Mouse (Mus musculus) limb, embryonic 15.5 days (tissue): Measurements from ENCODE around the gene Naa50. TPM values are rescaled to one million over a fixed set of nuclear protein-coding genes. Genes with fewer than 3 reads are reported as not detected.

ENCODE experiments used
- ATAC-seq: fragments of 200-750 bp; cut with Nextera tagmentation; 2 replicates; pipeline ENCODE4 v1.8.0; 2017; ENCODE audit warnings: low read depth, moderate TSS enrichment; ENCODE audit not compliant: insufficient number of reproducible peaks, low FRiP score, low TSS enrichment
- H3K27ac ChIP-seq: fragments of 300-500 bp; sonication (generic); 2 replicates; pipeline ENCODE4 v1.5.1; 2015; ENCODE audit warnings: moderate library complexity, mild to moderate bottlenecking, inconsistent platforms
- H3K27me3 ChIP-seq: fragments of 300-500 bp; sonication (generic); 2 replicates; pipeline ENCODE4 v1.6.1; 2015; ENCODE audit warnings: inconsistent platforms
- H3K36me3 ChIP-seq: fragments of 300-500 bp; sonication (generic); 2 replicates; pipeline ENCODE4 v1.6.1; 2015; ENCODE audit warnings: inconsistent platforms
- H3K4me1 ChIP-seq: fragments of 300-500 bp; sonication (generic); 2 replicates; pipeline ENCODE4 v1.6.1; 2015; ENCODE audit warnings: inconsistent platforms
- H3K4me2 ChIP-seq: fragments of 300-500 bp; sonication (generic); 2 replicates; pipeline ENCODE4 v1.6.1; 2015; ENCODE audit warnings: mild to moderate bottlenecking, inconsistent platforms
- H3K4me3 ChIP-seq: fragments of 300-500 bp; sonication (generic); 2 replicates; pipeline ENCODE4 v1.5.1; 2015; ENCODE audit warnings: mild to moderate bottlenecking, inconsistent platforms
- H3K9ac ChIP-seq: fragments of 300-500 bp; sonication (generic); 2 replicates; pipeline ENCODE4 v1.6.1; 2015; ENCODE audit warnings: inconsistent platforms
- H3K9me3 ChIP-seq: fragments of 300-500 bp; sonication (generic); 2 replicates; pipeline ENCODE4 v1.6.1; 2016; ENCODE audit warnings: inconsistent platforms
- WGBS: fragments of 180-500 bp; shearing (Covaris S2); methylation state at CpG from one replicate; pipeline ENCODE4 v1.1.7; 2015; 5-methylcytosine and 5-hydroxymethylcytosine counted together
- polyA plus RNA-seq: library from polyadenylated mRNA; unstranded; fragments of >200 nt; fragmentation: Nextera tagmentation; extraction: Ambion mirVana; gene quantifications from 2 replicates; pipeline ENCODE4 v1.2.1, GENCODE M21; 2015

Naa50 gene
- polyA plus RNA-seq, 1 experiment from 2014 or later, result 115 TPM

DNA sequence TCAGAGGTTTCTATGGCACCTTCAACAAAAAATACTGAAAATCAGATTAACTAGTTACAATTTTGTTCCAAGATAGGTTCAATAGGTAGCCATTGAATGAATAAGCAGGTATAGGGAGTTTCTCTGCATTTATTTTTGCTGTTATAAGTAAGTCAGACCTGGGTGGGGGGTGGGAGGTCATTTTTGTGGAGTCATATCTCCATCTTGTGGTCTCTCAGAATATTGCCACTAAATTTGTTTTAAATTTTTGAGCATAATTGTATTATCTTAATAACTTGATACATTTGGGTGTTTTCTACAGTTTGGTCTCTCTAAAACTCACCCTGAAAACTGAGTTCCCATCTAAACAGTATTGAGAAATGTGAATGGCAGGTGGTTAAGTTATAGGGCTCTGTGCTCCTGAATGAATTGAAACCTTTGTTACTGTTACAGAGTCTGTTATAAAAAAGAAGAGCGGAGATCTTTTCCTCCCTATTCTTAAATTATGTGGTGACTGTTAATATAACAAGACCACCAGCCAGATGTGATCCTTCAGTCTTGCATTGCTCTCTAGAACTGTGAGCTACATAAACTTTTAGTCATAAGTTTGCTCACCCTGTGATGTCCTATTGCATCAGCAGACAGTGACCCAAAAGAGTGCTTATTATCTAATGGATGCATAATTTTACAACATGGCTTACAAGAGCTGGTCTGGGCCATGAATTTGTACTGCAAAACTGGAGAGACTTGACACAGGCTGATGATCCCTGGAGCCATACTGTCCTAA is 9.6 kb downstream of the Naa50 start:
- ATAC-seq, result no peak
- no peaks in the 10 kb centered on the region for H3K27me3 ChIP-seq
- no peak overlapping the region for H3K9ac ChIP-seq
- no peak overlapping the region for H3K4me2 ChIP-seq
- no peaks in the 10 kb centered on the region for H3K4me1 ChIP-seq
- WGBS, result 88% methylated on average over 1 of the region's 1 CpGs
- H3K36me3 ChIP-seq, result no peaks in the 10 kb centered on the region
- no peaks in the 10 kb centered on the region for H3K9me3 ChIP-seq
- no peak overlapping the region for H3K27ac ChIP-seq
- H3K4me3 ChIP-seq, result no peak overlapping the region

DNA sequence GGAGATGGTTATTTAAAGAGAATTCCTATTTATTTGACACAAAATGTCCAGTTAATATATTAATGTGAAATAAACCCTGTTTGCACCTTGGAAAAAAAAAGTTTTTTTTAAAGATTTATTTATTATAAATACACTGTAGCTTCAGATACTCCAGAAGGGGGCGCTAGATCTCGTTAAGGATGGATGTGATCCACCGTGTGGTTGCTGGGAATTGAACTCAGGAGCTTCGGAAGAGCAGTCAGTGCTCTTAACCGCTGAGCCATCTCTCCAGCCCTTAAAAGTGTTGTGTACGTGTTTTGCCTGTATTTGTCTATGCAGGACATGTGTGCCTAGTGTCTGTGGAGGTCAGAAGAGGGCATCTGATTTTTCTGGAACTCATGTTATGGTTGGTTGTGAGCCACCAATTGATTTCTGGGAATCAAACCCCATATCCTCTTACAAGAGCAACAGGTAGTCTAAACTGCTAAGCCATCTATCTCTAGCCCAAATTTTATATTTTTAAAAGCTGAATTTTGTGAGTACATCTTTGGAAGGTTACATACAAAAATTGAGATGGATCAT is 14.9 kb downstream of the Naa50 start:
- H3K9ac ChIP-seq, result no peak overlapping the region
- H3K27me3 ChIP-seq, result no peaks in the 10 kb centered on the region
- H3K9me3 ChIP-seq, result no peaks in the 10 kb centered on the region
- H3K4me2 ChIP-seq, result no peak overlapping the region
- H3K4me1 ChIP-seq, result no peaks in the 10 kb centered on the region
- no peak for ATAC-seq
- H3K27ac ChIP-seq, result no peak overlapping the region
- H3K36me3 ChIP-seq, result peaks cover 19% of the 10 kb centered on the region
- H3K4me3 ChIP-seq, result no peak overlapping the region
- 66% methylated on average over 6 of the region's 6 CpGs for WGBS

DNA sequence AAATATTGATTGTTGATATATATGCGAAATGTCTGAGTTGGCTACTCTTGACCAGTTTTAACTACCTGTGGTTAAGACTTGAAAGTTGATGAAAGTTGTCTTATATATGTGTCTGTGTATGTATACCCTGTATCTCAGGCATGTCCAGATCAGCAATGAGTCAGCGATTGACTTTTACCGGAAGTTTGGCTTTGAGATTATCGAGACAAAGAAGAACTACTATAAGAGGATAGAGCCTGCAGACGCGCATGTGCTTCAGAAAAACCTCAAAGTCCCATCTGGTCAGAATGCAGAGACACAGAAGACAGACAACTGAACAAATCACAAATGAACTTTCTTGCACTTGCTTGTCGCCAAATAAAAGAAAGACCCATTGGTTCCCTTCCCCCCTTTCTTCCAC is 19.7 kb downstream of the Naa50 start:
- no peak overlapping the region for H3K9ac ChIP-seq
- H3K27me3 ChIP-seq, result no peaks in the 10 kb centered on the region
- no peaks in the 10 kb centered on the region for H3K9me3 ChIP-seq
- no peak overlapping the region for H3K4me2 ChIP-seq
- no peak for ATAC-seq
- WGBS, result 92% methylated on average over 7 of the region's 7 CpGs
- no peak overlapping the region for H3K4me3 ChIP-seq
- peaks cover 22% of the 10 kb centered on the region for H3K36me3 ChIP-seq
- H3K4me1 ChIP-seq, result no peaks in the 10 kb centered on the region
- no peak overlapping the region for H3K27ac ChIP-seq

DNA sequence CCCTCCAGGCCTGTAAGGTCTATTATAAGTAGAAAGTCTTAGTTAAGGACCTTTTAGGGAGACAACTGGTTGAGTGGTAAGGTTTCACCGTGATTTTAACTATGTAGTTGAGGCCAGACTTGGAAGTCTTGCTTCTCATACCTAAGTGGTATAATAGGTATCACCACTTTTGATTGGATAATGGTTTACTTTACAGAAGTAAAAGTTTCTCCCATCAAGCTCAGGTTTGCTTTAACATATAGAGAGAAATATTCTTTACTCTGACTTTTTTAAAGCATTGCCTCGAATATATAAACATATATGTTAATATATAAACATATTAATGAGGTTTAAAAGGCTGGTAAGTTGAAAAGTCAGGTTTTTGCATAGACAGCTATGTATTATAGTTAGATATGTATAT is 24.2 kb downstream of the Naa50 start:
- peaks cover 10% of the 10 kb centered on the region for H3K36me3 ChIP-seq

DNA sequence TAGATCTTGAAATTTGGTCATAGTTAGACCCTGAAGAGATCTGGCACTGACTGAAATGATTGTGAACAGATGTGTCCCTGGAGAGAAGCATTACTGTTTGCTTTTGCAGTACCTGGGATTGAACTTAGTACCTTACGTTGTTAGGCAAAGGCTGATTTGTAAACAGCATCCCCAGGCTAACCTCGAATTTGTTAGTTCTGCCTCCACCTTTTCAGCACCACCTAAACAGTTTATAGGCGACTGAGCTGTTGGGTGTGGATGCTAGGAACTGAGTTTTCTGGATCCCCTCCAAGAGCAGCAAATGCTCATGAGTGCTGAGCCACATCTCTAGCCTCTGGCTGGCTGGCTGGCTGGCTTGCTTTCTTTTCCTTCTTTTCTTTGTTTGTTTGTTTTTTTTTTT is 25.6 kb downstream of the Naa50 start:
- no peak for ATAC-seq
- Histone ChIP-seq H3K4me3 (no peak overlapping the region), H3K27me3 (no peaks in the 10 kb centered on the region), H3K4me1 (no peaks in the 10 kb centered on the region; the same call in 1 of the 2 replicates), H3K27ac (no peak overlapping the region), H3K9ac (no peak overlapping the region), H3K4me2 (no peak overlapping the region), H3K36me3 (no peaks in the 10 kb centered on the region), H3K9me3 (no peaks in the 10 kb centered on the region)
- WGBS, result 26% methylated on average over 3 of the region's 3 CpGs

More for the DNA sequence above, 24.2 kb downstream of the Naa50 start:
- Histone ChIP-seq H3K27me3 (no peaks in the 10 kb centered on the region), H3K4me1 (no peaks in the 10 kb centered on the region; the same call in 1 of the 2 replicates), H3K4me2 (no peak overlapping the region), H3K9ac (no peak overlapping the region), H3K9me3 (no peaks in the 10 kb centered on the region), H3K4me3 (no peak overlapping the region), H3K27ac (no peak overlapping the region)
- ATAC-seq, result no peak
- WGBS, result 86% methylated on average over 2 of the region's 2 CpGs

DNA sequence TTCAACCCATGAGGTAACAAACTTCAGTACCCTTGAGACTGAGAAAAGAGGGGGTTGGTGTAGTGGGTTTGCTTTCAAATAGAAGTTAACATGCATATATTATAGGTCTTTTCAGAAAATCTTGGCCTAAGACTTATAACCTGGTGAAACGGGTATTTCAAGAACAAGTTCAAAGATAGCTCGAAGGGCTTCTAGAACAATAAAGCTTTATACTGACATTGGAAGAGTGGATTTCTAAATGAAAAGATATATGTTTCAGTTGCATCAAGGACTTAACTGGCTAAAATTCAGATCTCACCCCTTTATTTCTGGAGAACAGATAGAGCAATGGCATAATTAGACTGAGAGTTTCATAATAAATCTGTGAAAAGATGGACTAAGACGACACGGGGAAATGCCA is 29.4 kb downstream of the Naa50 start:
- Histone ChIP-seq H3K4me2 (no peak overlapping the region), H3K27me3 (no peaks in the 10 kb centered on the region), H3K36me3 (no peaks in the 10 kb centered on the region), H3K9me3 (no peaks in the 10 kb centered on the region), H3K4me3 (no peak overlapping the region), H3K27ac (no peak overlapping the region), H3K9ac (no peak overlapping the region), H3K4me1 (peaks cover 7% of the 10 kb centered on the region)
- no peak for ATAC-seq
- WGBS, result 73% methylated on average over 4 of the region's 4 CpGs

DNA sequence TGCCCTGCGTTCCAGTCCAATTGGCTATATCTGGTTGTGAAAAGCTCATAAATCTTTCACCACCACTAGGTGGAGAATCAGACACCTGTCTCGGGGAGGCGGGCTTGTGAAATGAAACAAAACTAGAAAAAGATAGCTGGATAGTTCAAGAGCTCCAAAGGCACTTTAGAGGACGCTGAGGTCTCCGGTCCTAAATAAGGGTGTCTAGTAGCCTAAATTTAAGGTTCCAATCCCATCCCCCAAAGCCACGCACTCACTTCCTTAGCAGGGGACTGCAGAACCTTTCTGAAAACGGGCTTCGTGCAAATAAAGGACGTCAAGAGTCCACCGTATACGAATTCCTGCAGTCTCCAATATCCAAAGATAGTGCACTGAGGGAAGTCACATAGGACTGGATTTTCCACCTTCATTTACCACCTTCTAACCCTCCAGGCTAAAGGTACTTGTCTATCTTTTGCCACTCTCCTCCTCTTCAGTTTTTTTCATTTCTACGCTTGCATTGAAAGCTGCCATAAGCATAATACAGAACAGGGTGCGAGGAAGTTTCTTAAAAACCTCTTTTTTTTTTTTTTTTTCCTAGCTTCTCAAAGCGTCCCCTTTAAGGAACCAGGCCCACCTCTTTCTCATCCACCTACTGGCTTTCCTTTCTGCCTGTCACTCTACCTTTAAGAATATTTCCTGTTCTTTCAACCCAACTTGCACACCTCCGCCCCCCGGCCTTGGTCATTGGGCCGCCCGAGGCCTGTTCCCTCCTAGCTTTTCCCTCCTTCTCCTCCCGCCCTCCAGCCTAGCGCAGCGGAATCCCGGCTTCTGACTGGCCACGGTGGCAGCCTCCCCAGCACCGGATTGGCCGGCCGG is 32.9 kb downstream of the Naa50 start:
- Histone ChIP-seq H3K4me2 (peak overlapping the region; percentile 82), H3K27ac (peak overlapping the region; percentile 94), H3K4me3 (peak overlapping the region; percentile 91), H3K9ac (peak overlapping the region; percentile 34), H3K36me3 (no peaks in the 10 kb centered on the region), H3K4me1 (peaks cover 17% of the 10 kb centered on the region), H3K9me3 (no peaks in the 10 kb centered on the region), H3K27me3 (no peaks in the 10 kb centered on the region)
- WGBS, result 0% methylated on average over 26 of the region's 26 CpGs
- ATAC-seq, result peak; percentile 99

DNA sequence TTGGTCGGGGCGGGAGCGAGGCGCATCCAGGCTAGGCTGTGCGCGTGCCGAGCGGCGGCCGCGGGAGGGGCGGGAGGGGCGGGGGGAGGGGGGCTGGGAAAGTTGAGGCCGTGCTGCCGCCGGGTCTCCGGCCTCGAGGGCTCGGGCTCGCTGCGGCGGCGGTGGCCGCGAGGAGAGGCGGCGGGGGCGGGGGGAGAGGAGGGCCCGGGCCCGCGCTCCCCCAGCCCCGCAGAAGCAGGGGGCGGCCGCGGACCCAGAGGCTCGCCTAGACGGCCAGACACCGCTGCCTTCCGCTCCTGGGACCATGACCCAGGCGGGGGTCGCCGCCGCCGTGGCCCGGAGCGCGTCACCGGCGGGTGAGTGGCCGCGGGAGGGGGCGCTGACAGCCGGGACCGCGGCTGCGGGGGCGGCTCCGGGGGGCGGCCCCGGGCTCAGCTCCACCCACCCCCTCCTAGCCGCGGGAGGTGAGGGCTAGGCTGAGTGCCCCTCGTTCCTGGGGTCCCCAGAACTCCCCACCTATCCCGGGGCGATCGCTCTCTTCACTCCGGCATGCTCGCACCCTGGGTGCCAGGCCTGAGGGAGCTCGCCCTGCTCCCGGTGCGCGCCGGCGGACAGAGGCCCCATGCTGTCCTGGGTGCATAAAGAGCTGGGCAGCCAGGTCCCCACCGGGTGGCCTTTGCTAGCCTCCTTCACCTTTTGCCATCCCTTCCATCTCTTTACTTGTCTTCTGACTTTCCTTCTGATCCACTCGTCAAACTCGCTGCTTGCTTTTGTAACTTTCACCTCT is 33.7 kb downstream of the Naa50 start, which contains the start of gene Usf3:
Usf3 (plus strand) TSS at position 92 of the 787 bp plus-strand sequence.
- WGBS, result under 1% methylated on average over 53 of the region's 77 CpGs

DNA sequence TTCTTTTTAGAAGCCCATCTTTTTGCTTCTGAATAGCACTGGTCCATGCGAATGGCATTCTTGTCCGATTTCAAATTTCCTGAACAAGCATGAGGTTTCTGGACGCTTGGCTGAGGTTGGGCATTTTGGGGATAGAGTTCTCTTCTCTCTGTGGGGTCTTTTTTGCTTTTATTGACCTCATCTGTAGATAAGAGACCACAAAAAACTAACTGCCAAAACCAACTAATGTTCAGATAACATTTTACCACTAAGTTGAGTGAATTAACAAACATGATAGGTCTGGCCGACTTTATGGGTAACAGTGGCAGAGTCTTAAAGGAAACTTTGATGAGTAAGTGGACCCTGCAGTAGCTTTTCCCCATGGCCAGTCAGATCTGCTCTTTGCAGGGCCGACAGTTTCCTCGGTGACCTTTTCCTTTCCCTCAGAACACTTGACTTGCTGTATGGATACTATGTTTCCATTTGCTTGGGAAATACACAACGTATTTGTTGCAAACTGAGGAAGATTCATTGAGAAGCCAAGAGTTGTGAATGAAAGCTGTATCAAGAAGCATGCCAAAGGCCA is 34.4 kb downstream of the Naa50 start:
- Histone ChIP-seq H3K4me3 (peak overlapping the region; percentile 91), H3K27me3 (no peaks in the 10 kb centered on the region), H3K9ac (peak overlapping the region; percentile 97), H3K9me3 (no peaks in the 10 kb centered on the region), H3K4me2 (peak overlapping the region; percentile 82), H3K36me3 (peaks cover under 1% of the 10 kb centered on the region; the same call in 1 of the 2 replicates), H3K4me1 (peaks cover 19% of the 10 kb centered on the region), H3K27ac (peak overlapping the region; percentile 94)
- 14% methylated on average over 7 of the region's 7 CpGs for WGBS
- ATAC-seq, result no peak

More for the DNA sequence above, 33.7 kb downstream of the Naa50 start, which contains the start of gene Usf3:
- Histone ChIP-seq H3K9me3 (no peaks in the 10 kb centered on the region), H3K36me3 (no peaks in the 10 kb centered on the region), H3K27ac (peak within 1 kb of the TSS; percentile 94), H3K4me1 (peaks cover 17% of the 10 kb centered on the region), H3K9ac (peak within 1 kb of the TSS; percentile 97), H3K4me2 (peak within 1 kb of the TSS; percentile 82), H3K4me3 (peak within 1 kb of the TSS; percentile 91), H3K27me3 (no peaks in the 10 kb centered on the region)
- peak; percentile 65 for ATAC-seq

DNA sequence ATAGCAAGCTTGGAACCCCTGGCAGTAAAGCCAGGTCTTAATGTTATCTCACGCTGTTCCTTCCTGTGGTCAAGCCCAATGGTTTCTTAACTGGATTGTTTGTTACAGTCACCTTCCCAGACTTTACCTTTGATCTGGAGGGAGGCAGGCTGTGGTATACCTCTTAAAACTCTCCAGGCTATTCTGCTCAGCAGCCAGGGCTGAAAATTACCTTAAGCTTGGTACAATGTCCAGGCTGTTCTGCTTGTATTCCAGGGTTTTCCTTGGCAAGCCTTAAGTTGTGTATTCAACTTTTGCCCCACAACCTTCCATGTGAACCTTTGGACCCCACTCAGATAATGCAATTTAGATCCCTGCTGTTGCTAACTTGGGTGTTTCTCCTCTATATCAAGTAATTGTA is 35.4 kb downstream of the Naa50 start:
- Histone ChIP-seq H3K9me3 (no peaks in the 10 kb centered on the region), H3K4me1 (peaks cover 19% of the 10 kb centered on the region), H3K4me2 (no peak overlapping the region), H3K9ac (no peak overlapping the region), H3K4me3 (no peak overlapping the region), H3K27me3 (no peaks in the 10 kb centered on the region), H3K27ac (no peak overlapping the region), H3K36me3 (peaks cover 3% of the 10 kb centered on the region; the same call in 1 of the 2 replicates)
- no peak for ATAC-seq
- 53% methylated on average over 1 of the region's 1 CpGs for WGBS

DNA sequence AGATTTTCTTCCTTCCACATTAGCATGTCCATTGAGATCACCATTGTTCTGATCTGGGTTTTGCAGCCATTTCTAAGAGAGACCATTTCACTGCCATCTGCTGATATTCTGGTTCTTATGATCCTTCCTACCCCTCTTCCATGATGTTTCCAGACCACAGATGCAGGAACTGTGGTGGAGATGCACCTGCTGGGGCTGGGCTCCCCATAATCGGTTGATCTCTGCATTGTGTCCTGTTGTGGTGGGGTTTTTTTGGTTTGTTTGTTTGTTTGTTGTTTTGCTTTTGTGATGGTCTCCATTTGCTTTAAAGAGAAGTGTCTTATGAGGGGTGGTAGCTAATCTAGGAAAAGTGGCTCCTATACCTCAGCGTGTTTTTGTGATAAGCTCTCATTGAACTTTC is 36.9 kb downstream of the Naa50 start:
- peaks cover 19% of the 10 kb centered on the region for H3K4me1 ChIP-seq
- no peak overlapping the region for H3K4me3 ChIP-seq
- H3K9ac ChIP-seq, result no peak overlapping the region
- H3K27me3 ChIP-seq, result no peaks in the 10 kb centered on the region
- no peaks in the 10 kb centered on the region for H3K9me3 ChIP-seq
- no peak for ATAC-seq
- H3K27ac ChIP-seq, result no peak overlapping the region
- peaks cover 4% of the 10 kb centered on the region; the same call in 1 of the 2 replicates for H3K36me3 ChIP-seq
- no peak overlapping the region for H3K4me2 ChIP-seq
- 97% methylated on average over 2 of the region's 2 CpGs for WGBS
